Mouse (Mus musculus) C2C12 (cell line): ENCODE data around the gene Olfr1120.
"Not testable (repeated sequence)": the region's sequence is repeated elsewhere in the genome, so short reads cannot be mapped to it uniquely, and the experiment has no call there.

ENCODE experiments used
- CTCF ChIP-seq: IDR thresholded peaks from one replicate; pipeline ENCODE4 v1.5.1; 2011; ENCODE audit not compliant: control insufficient read depth, insufficient read depth, insufficient read length
- MAX ChIP-seq: IDR thresholded peaks from one replicate; pipeline ENCODE4 v1.6.1; 2011; ENCODE audit warnings: mild to moderate bottlenecking, control low read depth

DNA sequence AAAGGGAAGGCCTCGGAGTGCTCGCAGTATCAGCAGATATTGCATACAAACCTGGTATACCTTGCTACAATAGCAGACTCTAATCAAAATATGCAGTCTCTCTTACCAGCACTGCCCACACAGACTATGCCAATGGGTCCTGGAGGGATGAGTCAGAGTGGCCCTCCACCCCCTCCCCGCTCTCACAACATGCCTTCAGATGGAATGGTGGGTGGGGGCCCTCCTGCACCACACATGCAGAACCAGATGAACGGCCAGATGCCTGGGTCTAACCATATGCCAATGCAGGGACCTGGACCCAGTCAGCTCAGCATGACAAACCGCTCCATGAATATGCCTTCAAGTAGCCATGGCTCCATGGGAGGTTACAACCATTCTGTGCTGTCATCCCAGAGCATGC lies 39.0 kb downstream of the Olfr1120 start:
- TF ChIP-seq MAX, CTCF: not testable (repeated sequence)
